Mouse (Mus musculus): ENCODE data around the gene Arg2. TPM values are rescaled to one million over a fixed set of nuclear protein-coding genes. Genes with fewer than 3 reads are reported as not detected.
"Not testable (repeated sequence)": the region's sequence is repeated elsewhere in the genome, so short reads cannot be mapped to it uniquely, and the experiment has no call there.

Gene Arg2
- total RNA-seq, 4 experiments from 2014 or later, result 0.17 TPM; not detected in 3

DNA sequence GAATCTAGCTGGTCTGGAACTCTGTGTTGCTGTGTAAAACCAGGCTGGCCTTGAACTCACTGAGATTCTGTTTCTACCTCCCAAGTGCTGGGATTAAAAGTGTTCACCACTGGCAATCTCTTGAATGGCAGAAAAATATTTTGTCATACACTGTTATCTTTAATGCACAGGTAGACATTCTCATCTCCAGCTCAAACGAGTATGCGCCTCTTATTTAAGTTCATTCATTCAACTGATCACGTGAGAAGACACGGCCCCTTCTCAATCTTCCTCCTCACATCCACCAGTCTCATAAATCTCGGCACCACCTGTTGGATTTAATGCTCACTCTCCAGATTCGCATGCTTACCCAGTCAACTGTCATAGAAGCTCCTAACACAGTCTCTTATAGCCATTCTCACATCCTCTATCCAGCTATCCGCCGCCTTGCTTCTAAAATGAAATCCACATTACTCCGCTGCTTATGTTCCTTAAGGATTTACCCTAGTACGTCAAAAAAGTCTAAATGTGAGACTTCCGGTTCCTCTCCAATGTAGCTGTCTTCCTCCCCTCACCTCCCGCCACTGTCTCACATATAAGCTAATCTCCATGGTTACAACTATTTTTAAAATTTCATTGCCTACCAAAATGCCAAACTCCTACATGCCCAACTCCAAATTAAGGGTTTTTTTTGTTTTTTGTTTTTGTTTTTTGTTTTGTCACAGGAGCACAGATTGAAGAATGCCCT lies 40.9 kb downstream of the Arg2 start:
- no peak for DNase-seq (ENCODE audit: low spot score)

DNA sequence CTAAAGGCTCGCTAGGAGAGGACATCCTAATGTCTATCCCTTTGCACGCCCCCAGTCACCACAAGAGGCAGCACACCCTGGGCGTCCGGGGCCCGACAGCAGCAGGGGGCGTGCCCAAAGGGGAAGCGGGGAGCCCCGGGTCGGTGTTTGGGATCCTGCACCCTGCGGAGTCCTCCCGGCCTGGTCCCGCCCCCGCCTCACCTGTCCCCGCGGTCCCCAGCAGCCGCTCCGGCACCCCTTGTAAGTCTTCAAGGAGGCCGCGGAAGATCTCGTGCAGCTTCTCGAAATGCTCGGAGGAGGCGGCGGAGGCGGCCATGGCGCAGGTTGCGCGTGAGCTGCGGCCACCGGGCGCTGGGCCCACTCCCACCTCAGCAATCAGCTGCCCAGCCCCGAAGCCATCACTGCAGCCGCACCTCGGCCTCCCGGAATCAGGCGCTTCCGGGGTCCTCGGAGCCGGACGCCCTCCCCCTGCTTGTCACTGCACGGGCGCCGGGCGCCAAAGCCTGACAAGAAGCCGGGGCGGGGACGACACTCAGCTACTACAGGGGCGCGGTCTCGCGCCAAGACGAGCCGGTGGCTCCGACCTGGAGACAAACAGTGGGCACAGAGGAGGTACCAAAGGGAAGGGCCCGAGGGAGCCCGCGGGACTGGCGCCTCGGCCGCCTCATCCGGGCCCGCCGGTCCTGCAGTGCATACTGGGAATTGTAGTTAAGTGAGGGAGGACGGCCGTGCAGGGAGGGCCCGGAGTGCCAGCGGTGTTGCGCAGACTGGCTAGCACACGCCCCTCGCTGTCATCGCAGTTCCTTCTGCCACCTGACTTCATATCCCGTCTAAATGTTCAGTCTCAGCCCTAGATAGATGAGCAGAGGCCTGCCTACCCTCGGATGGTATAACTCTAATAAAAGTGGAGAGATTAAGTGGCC lies 41.7 kb downstream of the Arg2 start, which contains the start of gene Vti1b:
TSS of gene Vti1b (minus strand) at position 649 of the 923 bp plus-strand sequence.
- peak; percentile 94 for DNase-seq (ENCODE audit: low spot score)

DNA sequence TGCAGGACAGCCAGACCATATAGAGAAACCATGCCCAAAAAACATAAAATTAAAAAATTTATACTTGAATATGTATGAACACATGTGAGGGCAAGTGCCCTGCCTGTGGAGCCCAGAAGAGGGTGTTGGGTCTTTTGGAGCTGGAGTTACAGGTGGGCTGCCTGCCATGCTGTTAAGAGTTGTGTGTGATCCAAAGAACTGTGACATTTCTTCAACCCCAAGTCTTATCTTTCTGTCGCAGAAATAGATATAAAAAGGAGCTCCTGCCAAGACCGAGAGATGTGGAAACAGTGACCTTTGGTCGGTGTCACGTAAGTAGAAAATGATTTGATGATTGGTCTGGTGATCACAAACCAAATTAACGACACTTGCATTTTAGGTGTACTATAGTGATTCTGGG lies 43.1 kb downstream of the Arg2 start:
- DNase-seq (ENCODE audit: low spot score), result no peak

DNA sequence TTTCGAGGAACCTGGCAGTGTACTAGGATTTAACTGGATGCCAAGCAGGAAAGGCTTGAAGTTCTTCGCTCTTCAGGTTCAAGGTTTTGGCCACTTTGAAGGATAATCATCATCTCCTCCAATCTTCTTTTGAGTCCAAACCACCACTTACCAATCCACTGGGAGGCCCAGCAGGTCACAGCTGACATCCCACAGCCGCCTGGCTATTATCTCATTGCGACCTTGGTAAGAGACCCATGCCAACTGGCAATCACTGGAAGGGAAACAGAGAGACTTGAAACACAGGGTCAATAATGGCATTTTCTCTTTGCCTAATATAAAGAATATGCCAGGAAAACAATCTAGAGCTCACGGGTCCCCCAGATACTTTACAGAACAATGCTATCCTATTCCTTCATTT lies 45.4 kb downstream of the Arg2 start:
- no peak for DNase-seq (ENCODE audit: low spot score)

DNA sequence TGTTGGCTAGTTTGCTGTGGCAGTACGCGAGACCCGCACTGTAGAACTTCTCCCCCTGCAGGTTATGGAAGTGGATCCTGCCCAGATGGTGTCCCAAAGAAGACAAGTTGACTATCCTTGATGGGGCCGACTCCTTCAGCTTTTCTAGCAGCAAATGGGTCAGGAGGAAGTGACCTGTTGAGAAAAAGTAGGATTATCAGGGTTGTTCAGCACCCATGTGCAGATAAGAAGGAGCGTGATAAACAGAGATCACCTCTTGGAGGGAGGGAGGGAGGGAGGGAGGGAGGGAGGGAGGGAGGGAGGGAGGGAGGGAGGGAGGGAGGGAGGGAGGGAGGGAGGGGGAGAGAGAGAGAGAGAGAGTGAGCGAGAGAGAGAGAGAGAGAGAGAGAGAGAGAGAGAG lies 54.6 kb downstream of the Arg2 start:
- not testable (repeated sequence) for DNase-seq (ENCODE audit: low spot score)

DNA sequence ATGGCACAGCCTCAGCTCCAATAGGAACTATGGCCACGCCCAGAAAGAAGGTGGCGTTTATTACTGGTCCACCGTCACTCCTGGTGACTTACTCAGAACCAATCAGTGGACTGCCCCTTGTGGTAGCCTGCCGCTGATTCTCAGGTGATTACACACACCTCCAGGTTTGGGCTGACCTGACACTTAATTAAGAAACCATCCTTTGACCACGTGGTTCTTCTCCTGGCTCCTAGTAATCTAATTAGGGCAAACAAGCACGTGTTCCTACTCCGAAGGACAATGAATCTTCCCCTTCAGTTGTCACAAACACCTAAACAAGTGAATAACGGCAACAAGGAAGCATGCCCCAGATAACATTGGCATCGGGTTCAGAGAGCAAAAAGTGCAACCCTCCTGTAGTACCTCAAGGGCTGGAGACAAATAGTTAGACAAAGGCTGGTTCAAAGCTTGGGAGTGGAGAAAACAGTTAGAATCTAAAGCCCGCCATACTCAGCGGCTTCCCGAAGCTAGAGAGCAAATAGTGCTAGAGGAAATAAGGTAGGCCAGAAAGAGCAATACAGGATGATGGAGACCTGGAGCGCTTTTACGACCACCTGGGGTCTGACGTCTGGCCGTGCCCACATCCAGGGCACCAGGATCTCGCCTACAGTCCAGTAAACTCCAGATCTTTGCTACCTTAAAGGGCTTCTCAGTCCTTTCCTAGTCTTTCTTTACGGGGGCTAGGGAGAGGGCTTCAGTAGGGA lies 60.5 kb downstream of the Arg2 start:
- no peak for DNase-seq (ENCODE audit: low spot score)

DNA sequence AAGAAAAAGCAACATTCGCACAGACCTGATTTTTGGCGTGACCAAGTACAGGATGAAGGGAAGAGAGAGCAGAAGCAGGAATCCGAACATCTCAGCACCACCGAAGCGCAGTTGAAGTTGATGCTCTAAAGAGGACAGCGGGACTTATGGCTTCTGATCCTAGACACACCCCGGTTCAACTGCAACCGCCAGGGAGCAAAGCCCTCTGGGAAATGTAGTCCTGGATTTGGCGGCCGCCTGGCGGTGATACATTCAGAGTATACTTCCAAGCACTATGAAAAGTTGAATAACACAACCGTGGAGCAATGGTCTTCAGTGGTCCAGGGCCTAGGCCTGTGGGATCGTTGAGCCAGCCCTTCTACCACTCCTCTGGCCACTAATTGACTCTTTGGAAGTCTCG lies 61.1 kb downstream of the Arg2 start:
- DNase-seq (ENCODE audit: low spot score), result peak; percentile 65

DNA sequence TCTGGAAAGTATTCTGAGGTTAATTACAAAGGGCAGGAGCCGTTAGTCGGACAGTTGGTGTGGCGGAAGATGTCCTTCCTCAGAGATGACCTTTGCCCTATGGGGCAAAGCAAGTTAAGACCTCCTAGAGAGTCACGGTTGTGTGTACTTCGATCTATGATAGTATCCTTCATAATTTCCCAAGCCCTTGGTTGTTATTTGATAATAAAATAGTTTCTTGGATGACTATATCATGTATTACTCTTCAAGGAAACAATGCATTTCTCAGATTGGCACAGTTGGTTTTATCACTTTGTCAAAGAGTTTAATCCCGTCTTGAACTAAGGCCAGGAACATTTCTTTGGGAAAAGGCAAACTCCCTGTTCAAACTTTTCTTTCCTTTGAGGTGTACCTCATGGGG lies 61.6 kb downstream of the Arg2 start, which contains the start of gene Rdh11:
TSS of gene Rdh11 (minus strand) at position 101 of the 400 bp plus-strand sequence.
- DNase-seq (ENCODE audit: low spot score), result no peak

DNA sequence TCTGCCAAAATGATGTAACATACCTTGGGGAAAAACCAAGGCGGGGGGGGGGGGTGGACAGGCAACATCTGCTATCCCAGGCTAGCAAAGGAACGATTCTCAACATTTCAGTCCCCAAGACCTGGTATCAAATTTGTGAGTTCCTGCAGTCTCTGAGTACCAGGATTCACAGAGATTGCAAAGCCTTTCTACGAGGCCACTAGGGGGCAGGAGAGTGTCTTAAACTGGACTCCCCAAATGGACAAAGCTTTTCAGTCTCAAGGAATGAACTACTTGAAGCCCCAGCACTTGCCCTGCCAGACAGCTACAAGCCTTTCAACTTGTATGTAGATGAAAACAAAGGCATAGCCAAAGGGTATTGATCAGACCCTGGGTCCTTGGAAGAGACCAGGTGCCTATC lies 62.9 kb downstream of the Arg2 start:
- peak; percentile 60 for DNase-seq (ENCODE audit: low spot score)

DNA sequence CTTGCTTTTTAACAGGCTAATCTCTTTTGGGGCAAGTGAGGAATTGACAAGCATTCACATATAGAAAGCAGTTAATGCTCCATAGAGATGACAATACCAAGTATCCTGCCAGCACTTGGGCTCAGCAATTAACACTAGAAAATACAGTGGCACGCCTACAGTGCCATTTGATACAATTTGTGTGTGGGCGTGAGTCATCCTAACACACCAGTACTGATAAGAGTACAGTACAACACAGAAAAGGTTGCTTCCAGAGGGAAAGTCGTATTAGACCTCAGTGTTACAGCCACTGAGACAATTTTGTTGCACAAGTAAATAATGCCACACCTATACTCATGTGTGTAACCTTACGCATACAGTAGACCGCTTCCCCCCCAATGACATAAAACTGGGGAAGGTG lies 66.5 kb downstream of the Arg2 start:
- DNase-seq (ENCODE audit: low spot score), result no peak

DNA sequence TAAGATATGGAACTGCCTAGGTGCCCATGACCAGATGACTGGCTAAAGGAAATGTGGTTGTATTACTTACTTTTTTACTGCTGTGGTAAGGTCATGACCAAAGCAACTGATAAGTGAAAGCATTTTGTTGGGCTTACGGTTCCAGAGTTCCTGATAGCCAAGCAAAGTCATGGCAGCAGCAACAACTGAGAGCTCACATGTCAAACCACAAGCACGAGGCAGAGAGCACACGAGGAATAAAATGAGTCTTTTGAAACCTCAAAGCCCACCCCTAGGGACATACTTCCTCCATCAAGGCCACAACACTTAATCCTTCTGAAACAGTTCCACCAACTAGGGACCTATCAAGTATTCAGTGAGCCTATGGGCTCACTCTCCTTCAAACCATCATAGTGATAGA lies 71.3 kb downstream of the Arg2 start:
- DNase-seq (ENCODE audit: low spot score), result no peak

Other genes with a start within 250 kb of the Arg2 start
- under 1 TPM in 3 of 4 experiments, not detected in 1; 0.22 to 0.49 (median 0.38) TPM for gene Plek2, start 223.8 kb upstream of the Arg2 start, total RNA-seq (2022)
- 1 to 10 TPM; 2.3 to 4.4 (median 2.9) TPM for gene Tmem229b, start 123.2 kb upstream of the Arg2 start, total RNA-seq (2022)
- gene Plekhh1, start 101.6 kb upstream of the Arg2 start, total RNA-seq (2022), result 1 to 10 TPM in 2 of 4 experiments, under 1 TPM in 2; 0.87 to 2.8 (median 1.4) TPM
- 1 to 10 TPM; 2.6 to 4.7 (median 3.5) TPM for gene Pigh, start 41.1 kb upstream of the Arg2 start, total RNA-seq (2022)
- gene Vti1b, start 41.9 kb downstream of the Arg2 start, total RNA-seq (2022), result 100 to 1,000 TPM; 106 to 116 (median 110) TPM
- 1 to 10 TPM; 1.6 to 2.6 (median 2.2) TPM for gene Rdh11, start 61.5 kb downstream of the Arg2 start, total RNA-seq (2022)
- under 1 TPM in 1 of 4 experiments, not detected in 3; 0.37 TPM for gene Rdh12, start 78.1 kb downstream of the Arg2 start, total RNA-seq (2022)
- gene Zfyve26, start 165.5 kb downstream of the Arg2 start, total RNA-seq (2022), result 10 to 100 TPM; 13.2 to 17.8 (median 16.8) TPM
- gene Rad51b, start 166.5 kb downstream of the Arg2 start, total RNA-seq (2022), result under 1 TPM; 0.71 to 0.95 (median 0.78) TPM

All from heart, adult 8-10 months (tissue).